Mouse (Mus musculus) liver, embryonic 16.5 days (tissue): ENCODE measurements around the gene Sh3kbp1. TPM values are rescaled to one million over a fixed set of nuclear protein-coding genes. Genes with fewer than 3 reads are reported as not detected.

Experiments
- ATAC-seq: fragments of 200-750 bp; cut with Nextera tagmentation; 2 replicates; pipeline ENCODE4 v1.8.0; 2017; ENCODE audit warnings: low read depth, mild to moderate bottlenecking, moderate number of reproducible peaks, moderate library complexity
- H3K27ac ChIP-seq: fragments of 300-500 bp; sonication (generic); 2 replicates; pipeline ENCODE4 v1.5.1; 2014; ENCODE audit warnings: mild to moderate bottlenecking, low read length
- H3K27me3 ChIP-seq: fragments of 300-500 bp; sonication (generic); 2 replicates; pipeline ENCODE4 v1.6.1; 2014; ENCODE audit warnings: low read depth, low read length, mixed read lengths; ENCODE audit not compliant: control insufficient read depth, insufficient read depth
- H3K36me3 ChIP-seq: fragments of 300-500 bp; sonication (generic); 2 replicates; pipeline ENCODE4 v1.6.1; 2014; ENCODE audit warnings: mild to moderate bottlenecking; ENCODE audit not compliant: control insufficient read depth, insufficient read depth
- H3K4me1 ChIP-seq: fragments of 300-500 bp; sonication (generic); 2 replicates; pipeline ENCODE4 v1.6.1; 2014; ENCODE audit warnings: low read depth, low read length, mixed read lengths; ENCODE audit not compliant: control insufficient read depth
- H3K4me2 ChIP-seq: fragments of 300-500 bp; sonication (generic); 2 replicates; pipeline ENCODE4 v1.6.1; 2014; ENCODE audit warnings: low read depth, low read length, mixed read lengths
- H3K4me3 ChIP-seq: fragments of 300-500 bp; sonication (generic); 2 replicates; pipeline ENCODE4 v1.5.1; 2014; ENCODE audit warnings: low read depth, mild to moderate bottlenecking, low read length
- H3K9ac ChIP-seq: fragments of 300-500 bp; sonication (generic); 2 replicates; pipeline ENCODE4 v1.6.1; 2014; ENCODE audit warnings: low read depth, low read length
- H3K9me3 ChIP-seq: fragments of 300-500 bp; sonication (generic); replicated peaks from 2 replicates; pipeline ENCODE4 v1.6.1; 2016; ENCODE audit warnings: low read length; ENCODE audit not compliant: control insufficient read depth
- whole genome bisulfite sequencing: fragments of 180-500 bp; shearing (Covaris S2); extraction: QIAGEN DNeasy Blood & Tissue Kit; methylation state at CpG from one replicate; pipeline ENCODE4 v1.1.7; 2014; ENCODE audit not compliant: insufficient replicate concordance; 5-methylcytosine and 5-hydroxymethylcytosine counted together
- polyA plus RNA-seq: library from polyadenylated mRNA; unstranded; fragments of >200 nt; fragmentation: Nextera tagmentation; extraction: Ambion mirVana; gene quantifications from 2 replicates; pipeline ENCODE4 v1.2.1, GENCODE M21; 2015

Gene Sh3kbp1
- polyA plus RNA-seq, 1 experiment from 2014 or later: 10.8 TPM

DNA sequence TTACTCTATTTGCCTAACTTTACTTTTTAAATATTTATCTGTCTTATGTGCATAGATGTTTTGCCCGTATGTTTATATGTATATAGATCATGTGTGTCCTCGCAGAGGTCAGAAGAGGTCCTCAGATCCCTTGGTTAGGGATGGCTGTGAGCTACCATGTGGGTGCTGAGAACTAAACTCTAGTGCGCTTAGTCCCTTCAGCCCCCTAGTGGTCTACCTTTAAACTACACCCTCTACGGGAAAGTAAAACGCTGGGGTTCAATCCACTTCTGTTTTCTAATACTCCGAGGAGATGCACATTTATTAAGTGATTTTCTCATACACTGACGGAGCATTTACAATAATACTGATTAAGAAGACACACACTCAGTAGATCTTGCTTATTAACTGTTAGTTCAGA, 44.3 kb downstream of the Sh3kbp1 start:
- Histone ChIP-seq H3K36me3 (no peaks in the 10 kb centered on the region), H3K27ac (no peak overlapping the region), H3K4me3 (no peak overlapping the region), H3K9me3 (no peaks in the 10 kb centered on the region), H3K4me1 (no peaks in the 10 kb centered on the region; the same call in 1 of the 2 replicates), H3K4me2 (no peak overlapping the region), H3K27me3 (no peaks in the 10 kb centered on the region), H3K9ac (no peak overlapping the region)
- no peak for ATAC-seq
- 75% methylated on average over 7 of the region's 7 CpGs for WGBS

DNA sequence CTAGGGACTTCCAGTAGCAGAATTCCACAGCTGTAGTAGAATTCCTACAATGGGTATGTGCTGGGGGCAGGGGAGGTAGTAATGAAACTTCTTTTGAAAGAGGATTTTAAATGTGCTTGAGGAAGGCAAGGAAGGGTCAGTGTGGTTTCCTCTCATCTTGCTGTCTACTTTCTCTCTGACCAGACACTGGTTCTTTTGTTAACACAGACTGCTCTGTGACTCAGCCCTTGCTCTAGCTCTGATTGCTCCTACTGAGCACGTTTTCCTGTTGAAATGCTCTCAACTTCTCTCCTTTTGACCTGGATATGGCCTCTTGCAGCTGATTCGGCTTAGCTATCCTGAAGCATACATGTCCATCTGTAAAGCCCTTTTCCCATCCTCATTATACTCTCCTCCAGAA, 45.4 kb downstream of the Sh3kbp1 start:
- WGBS: 40% methylated on average over 2 of the region's 2 CpGs
- Histone ChIP-seq H3K4me2 (no peak overlapping the region), H3K9me3 (no peaks in the 10 kb centered on the region), H3K9ac (no peak overlapping the region), H3K27me3 (no peaks in the 10 kb centered on the region), H3K4me3 (no peak overlapping the region), H3K36me3 (no peaks in the 10 kb centered on the region), H3K4me1 (no peaks in the 10 kb centered on the region; the same call in 1 of the 2 replicates), H3K27ac (no peak overlapping the region)
- no peak for ATAC-seq

GRCm38 (mm10) chrX:159676242-159676641, 49.2 kb downstream of the Sh3kbp1 start:
- H3K36me3 ChIP-seq: no peaks in the 10 kb centered on the region
- H3K9me3 ChIP-seq: no peaks in the 10 kb centered on the region
- no peaks in the 10 kb centered on the region; the same call in 1 of the 2 replicates for H3K4me1 ChIP-seq
- no peak overlapping the region for H3K27ac ChIP-seq
- no peak overlapping the region for H3K4me3 ChIP-seq
- WGBS: 20% methylated on average over 2 of the region's 2 CpGs
- no peak overlapping the region for H3K4me2 ChIP-seq
- H3K9ac ChIP-seq: no peak overlapping the region
- ATAC-seq: no peak
- H3K27me3 ChIP-seq: no peaks in the 10 kb centered on the region

GRCm38 (mm10) chrX:159677585-159678319, 50.7 kb downstream of the Sh3kbp1 start:
- no peak overlapping the region for H3K4me3 ChIP-seq
- H3K36me3 ChIP-seq: no peaks in the 10 kb centered on the region
- no peaks in the 10 kb centered on the region for H3K9me3 ChIP-seq
- no peak overlapping the region for H3K27ac ChIP-seq
- no peak overlapping the region for H3K4me2 ChIP-seq
- 29% methylated on average over 4 of the region's 4 CpGs for WGBS
- no peak overlapping the region for H3K9ac ChIP-seq
- no peak for ATAC-seq
- H3K4me1 ChIP-seq: no peaks in the 10 kb centered on the region; the same call in 1 of the 2 replicates
- H3K27me3 ChIP-seq: no peaks in the 10 kb centered on the region

GRCm38 (mm10) chrX:159678320-159678835, 51.3 kb downstream of the Sh3kbp1 start:
- Histone ChIP-seq H3K9me3 (no peaks in the 10 kb centered on the region), H3K27me3 (no peaks in the 10 kb centered on the region), H3K4me1 (no peaks in the 10 kb centered on the region; the same call in 1 of the 2 replicates), H3K27ac (no peak overlapping the region), H3K36me3 (no peaks in the 10 kb centered on the region), H3K9ac (no peak overlapping the region), H3K4me3 (no peak overlapping the region), H3K4me2 (no peak overlapping the region)
- ATAC-seq: no peak
- 47% methylated on average over 5 of the region's 5 CpGs for WGBS

DNA sequence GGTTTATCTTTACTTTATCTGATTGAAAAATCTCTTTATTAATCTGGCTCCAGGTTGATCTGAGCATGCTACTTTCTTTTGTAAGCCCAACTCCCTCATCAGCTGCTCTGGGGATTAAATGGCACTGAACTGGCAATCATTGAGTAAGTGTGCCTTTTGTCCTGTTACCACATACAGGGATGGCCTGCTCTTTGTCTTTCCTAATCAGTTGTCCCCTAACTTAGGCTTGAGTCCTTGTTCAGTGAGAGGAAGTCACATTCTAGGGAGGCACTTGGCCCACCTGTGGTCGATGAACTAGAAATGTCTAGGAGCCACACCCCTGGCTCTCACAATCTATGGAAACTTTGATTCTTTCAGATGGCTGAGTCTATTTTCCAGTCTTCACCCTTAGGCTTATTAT, 58.4 kb downstream of the Sh3kbp1 start:
- 33% methylated on average over 1 of the region's 1 CpGs for WGBS
- Histone ChIP-seq H3K9ac (no peak overlapping the region), H3K9me3 (no peaks in the 10 kb centered on the region), H3K36me3 (no peaks in the 10 kb centered on the region), H3K4me2 (no peak overlapping the region), H3K27ac (no peak overlapping the region), H3K4me3 (no peak overlapping the region), H3K4me1 (no peaks in the 10 kb centered on the region), H3K27me3 (no peaks in the 10 kb centered on the region; the same call in 1 of the 2 replicates)
- no peak for ATAC-seq

- H3K9me3 ChIP-seq: no peaks in the 10 kb centered on the region
- H3K36me3 ChIP-seq: no peaks in the 10 kb centered on the region
- no peak overlapping the region for H3K4me2 ChIP-seq
- no peak for ATAC-seq
- no peaks in the 10 kb centered on the region; the same call in 1 of the 2 replicates for H3K27me3 ChIP-seq
- no peak overlapping the region for H3K4me3 ChIP-seq
- no peak overlapping the region for H3K27ac ChIP-seq
- WGBS: 28% methylated on average over 4 of the region's 4 CpGs
- H3K4me1 ChIP-seq: no peaks in the 10 kb centered on the region
- H3K9ac ChIP-seq: no peak overlapping the region
These were observed 59.8 kb downstream of the Sh3kbp1 start for GRCm38 (mm10) chrX:159686850-159687249.

GRCm38 (mm10) chrX:159688698-159689097, 61.6 kb downstream of the Sh3kbp1 start:
- no peaks in the 10 kb centered on the region for H3K36me3 ChIP-seq
- H3K4me3 ChIP-seq: no peak overlapping the region

GRCm38 (mm10) chrX:159689785-159690416, 62.8 kb downstream of the Sh3kbp1 start:
- no peaks in the 10 kb centered on the region for H3K36me3 ChIP-seq
- no peaks in the 10 kb centered on the region for H3K4me1 ChIP-seq
- no peak for ATAC-seq
- no peaks in the 10 kb centered on the region for H3K27me3 ChIP-seq
- no peaks in the 10 kb centered on the region for H3K9me3 ChIP-seq
- no peak overlapping the region for H3K4me2 ChIP-seq
- 29% methylated on average over 10 of the region's 10 CpGs for whole genome bisulfite sequencing
- no peak overlapping the region for H3K4me3 ChIP-seq
- no peak overlapping the region for H3K27ac ChIP-seq
- H3K9ac ChIP-seq: no peak overlapping the region

More at GRCm38 (mm10) chrX:159688698-159689097, 61.6 kb downstream of the Sh3kbp1 start:
- Histone ChIP-seq H3K27ac (no peak overlapping the region), H3K4me1 (no peaks in the 10 kb centered on the region), H3K27me3 (no peaks in the 10 kb centered on the region; the same call in 1 of the 2 replicates), H3K9ac (no peak overlapping the region), H3K4me2 (no peak overlapping the region), H3K9me3 (no peaks in the 10 kb centered on the region)
- no peak for ATAC-seq
- WGBS: 60% methylated on average over 5 of the region's 5 CpGs
